Mouse (Mus musculus): ENCODE measurements around the gene Gm20388.

Gene Gm20388

DNA sequence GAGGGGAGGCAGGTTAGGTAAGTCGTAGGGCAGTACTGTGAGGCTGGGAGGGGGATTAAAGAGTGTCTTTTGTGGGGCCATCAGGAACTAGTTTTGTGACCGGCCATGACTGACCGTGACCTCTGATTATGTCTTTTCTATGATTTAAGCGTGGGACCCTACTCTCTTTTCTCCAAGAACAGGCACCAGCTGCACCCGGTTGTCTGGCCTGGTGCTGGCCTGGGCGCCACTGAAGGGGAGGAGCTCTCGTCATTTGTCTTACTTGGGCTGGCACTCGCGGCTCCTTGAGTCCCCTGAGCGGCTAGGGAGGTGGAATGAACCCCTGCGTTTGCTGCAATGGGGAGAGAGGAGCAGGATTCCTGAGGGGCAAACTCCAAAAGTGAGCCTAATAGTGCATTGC, 3442.6 kb downstream of the Gm20388 start:
- DNase-seq (ENCODE audit: low spot score in 2 of 2): no peak

DNA sequence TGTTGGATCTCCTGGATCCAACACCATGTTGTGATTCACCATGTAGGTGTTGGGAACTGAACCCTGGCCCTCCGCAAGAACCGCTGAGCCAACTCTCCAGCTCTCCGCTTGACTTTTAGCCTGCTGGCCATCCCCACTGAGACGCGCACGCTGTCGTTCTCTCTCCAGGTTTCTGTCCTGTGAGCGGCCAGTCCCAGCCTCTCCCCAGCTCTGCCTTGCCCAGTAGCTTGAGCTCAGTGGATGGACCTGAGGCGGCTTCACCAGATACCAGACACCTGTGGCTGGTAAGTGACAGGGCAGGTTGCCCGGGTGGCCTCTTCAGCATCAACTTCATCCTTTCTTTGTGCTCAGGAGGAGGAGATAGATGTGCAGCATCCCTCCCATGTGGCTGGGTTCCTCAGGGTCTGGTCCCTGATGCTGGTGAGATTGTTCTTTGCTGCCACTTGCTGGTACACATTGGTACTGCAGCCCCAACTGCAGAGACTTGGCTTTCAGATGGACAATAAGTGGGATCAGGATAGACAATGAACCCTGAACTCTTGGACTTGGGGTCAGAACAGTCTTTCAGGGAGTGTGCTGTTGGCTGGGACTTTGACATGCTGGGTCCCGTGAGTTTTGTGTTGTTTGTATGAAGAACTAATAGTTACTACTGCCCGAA, 3450.6 kb downstream of the Gm20388 start:
- peak; percentile 30 to 71 for DNase-seq (ENCODE audit: low spot score in 2 of 2)

DNA sequence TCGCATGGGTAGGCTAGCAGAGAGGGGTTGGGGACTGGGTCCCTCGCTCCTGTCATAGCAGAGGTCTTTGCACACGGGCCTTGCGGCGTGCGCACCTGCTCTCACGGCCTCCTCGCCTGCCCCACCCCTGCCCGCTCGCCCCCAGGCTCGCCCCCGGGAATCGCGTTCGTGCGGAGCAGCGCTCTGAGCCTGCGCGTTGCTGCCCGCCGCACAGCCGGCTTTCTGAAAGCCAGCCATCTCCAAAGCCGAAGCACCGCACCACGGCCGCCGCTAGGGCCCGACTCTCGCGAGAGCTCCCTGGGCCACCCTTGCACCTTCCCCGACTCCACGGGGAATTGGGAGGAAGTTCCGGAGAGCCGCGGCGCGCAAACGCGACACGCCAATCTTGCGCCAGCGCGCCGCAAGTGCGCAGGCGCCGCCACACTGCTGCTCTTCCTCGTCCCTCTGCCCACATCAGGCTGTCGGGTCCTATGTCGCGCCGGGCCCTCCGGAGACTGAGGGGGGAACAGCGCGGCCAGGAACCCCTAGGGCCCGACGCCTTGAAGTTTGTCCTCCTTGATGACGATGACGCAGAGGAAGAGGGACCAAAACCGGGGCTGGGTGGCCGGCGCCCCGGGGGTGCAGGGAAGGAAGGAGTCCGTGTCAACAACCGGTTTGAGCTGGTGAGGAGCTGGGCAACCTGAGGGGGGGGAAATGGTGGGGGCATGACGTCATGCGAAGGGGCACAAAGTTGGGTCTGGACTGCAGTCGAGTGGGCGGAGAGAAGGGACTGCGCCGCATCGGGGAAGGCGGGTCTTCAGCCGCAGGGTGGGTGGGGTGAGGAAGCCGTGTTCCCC, 3463.0 kb downstream of the Gm20388 start, which contains the start of gene Tcf25:
TSS of gene Tcf25 (plus strand) at position 351 of the 836 bp plus-strand sequence.
- peak; percentile 93 to 95 for DNase-seq (ENCODE audit: low spot score in 2 of 2)

DNA sequence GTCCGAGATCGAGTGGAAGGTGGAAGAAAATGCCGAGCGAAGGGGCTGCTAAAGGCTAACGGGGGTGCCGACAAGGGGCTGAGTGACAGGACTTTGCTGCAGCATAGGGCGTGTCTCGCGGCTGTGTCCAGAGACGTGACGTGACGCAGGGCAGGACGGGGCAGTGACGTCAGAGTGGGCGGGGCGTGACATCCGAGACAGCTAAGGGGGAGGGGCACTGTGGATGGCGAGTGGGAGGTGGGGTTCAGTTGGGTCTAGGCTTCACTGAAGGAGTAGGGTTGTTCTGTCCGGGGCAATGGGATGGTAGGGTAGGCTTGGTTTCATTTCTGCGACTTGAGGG, 3463.6 kb downstream of the Gm20388 start:
- DNase-seq (ENCODE audit: low spot score in 2 of 2): peak; percentile 89 to 92

DNA sequence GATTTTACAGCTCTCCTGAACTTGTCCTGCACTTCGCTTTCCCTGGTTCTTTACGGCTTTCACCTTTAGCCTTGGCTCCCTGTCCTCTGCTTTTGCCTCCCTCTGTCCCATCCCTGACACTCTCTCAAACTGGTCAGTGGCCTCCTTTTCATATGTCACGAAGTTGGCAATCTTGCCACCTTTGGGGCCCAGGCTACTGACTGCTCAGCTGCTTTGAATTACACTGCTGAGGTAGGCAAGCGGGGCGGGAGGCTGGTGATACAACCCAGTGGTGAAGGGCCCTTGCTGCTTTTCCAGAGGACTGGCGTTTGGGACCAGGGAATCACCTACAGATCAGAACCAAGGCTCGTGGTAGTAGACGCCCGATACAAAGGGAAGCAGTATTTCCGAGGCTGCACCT, 3465.1 kb downstream of the Gm20388 start:
- no peak for DNase-seq (ENCODE audit: low spot score in 2 of 2)

DNA sequence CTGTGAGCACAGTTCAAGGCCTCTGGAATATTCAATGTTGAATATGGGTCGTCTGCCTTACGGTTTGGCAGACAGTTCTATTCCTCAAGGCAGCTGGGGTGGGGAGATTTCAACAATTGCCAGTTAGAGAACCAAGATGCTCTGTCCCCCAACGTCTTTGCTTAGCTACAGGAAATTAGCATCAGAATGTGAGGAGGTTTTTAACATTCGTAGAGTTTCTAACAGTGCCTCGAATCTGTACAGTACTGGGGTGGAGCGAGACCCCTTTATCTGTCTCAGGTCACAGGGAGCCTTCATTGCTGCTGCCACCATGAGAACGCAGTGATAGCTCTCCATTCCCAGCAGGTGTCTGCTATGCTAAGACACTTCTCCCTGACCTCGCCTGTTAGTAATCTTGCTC, 3465.5 kb downstream of the Gm20388 start:
- DNase-seq (ENCODE audit: low spot score in 2 of 2): no peak

DNA sequence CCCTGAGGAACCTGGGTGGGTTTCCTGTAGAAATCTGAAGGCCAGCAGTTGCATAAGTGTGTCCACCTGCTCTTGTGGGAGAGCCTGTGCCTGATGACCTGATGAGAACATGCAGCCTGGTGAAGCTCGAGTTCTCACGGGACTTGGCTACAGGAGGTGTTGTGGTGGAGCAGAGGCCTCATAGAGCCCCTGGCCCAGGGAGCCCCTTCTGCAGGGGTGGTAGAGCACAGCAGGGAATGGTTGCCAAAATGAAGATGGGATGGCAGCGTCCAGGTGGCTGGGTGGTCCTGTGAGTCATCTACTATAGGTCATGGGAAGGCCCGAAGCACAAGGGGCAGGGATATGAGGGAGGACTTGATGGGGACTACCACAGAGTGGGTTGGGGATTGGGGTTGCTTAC, 3471.1 kb downstream of the Gm20388 start:
- DNase-seq (ENCODE audit: low spot score in 2 of 2): no peak

DNA sequence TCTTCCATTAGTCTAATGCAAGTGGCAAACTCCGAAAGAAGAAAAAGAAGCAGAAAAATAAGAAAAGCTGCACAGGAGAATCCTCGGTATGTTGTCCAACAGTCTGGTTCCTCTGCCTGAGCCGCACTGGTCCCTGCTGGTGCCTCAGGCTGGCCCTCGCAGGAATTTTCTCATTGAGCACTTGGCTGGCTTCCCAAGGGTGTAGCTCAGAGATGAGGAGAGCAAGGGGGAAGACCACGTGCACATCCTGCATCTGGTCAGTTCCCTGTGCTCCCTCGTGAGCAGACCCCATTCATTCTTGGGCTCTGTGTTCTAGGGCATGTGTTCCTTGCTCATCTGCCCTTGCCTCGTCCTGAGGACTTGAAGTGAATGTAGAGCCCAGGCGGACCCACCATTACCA, 3471.9 kb downstream of the Gm20388 start:
- DNase-seq (ENCODE audit: low spot score in 2 of 2): no peak

DNA sequence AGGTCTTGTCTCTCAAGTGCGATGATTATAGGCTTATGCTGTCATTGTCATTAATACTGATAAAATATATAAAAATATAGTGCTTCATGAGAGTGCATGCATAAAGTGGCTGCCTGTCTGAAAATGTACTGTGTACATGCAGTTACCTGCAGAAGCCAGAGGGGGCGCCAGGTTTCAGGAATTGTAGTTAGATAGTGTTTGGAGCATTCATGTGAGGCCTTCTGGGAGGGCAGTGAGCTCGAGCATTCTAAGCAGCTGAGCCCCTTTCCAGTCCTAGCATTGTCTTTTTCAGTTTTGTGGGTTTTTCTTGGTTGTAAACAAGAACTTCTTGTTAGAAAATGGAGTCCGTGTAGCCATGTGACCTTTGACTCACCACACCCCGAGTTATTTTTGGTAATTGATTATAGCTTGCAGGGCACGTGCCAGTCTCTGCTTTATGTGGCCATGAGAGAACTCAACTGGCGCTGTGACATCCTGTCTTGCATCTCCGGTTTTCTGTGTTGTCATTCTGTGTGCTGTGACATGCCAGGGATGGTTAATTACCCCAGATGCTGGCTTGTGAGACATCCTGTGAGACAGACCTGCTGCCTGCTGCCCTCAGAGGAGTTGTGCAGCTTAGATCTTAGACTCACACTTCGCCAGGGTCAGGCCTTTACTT, 3474.4 kb downstream of the Gm20388 start:
- no peak for DNase-seq (ENCODE audit: low spot score in 2 of 2)

DNA sequence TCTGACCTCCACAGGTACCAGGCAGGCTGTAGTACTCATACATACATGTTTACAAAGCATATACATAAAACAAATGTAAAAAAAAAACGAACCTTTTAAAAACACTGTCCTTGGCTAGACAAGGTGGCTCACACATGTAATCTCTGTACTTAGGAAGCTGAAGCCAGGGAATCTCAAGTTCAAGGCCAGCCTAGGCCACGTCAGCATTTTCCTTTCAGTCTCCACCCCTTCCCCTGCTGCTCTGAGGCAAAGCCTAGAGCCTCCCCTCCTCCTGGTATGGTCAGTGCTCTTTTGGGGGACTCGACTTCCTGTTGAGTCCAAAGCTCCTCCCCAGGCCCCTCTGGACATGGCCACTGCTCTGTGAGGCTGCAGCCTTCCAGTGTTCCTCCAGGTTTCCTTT, 3476.4 kb downstream of the Gm20388 start:
- no peak for DNase-seq (ENCODE audit: low spot score in 2 of 2)

DNA sequence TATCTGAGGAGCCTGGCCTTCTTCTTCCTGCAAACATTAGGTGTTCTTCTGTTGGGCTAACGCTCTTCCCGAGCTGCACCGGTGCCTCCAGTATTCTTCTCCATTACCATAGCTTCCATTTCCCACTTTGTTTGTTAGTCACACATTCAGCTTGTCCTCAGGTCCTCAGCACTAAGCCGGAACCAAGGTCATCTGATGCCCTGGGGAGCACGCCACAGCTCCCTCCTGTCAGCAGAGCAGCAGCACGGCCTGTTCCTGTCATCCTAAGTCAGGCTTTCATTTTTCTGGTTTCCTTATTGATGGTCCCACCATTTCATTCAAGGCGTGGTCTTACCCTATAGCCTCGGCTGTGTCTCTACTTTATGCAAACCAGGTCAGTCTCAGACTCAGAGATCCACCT, 3477.2 kb downstream of the Gm20388 start:
- no peak for DNase-seq (ENCODE audit: low spot score in 2 of 2)

DNA sequence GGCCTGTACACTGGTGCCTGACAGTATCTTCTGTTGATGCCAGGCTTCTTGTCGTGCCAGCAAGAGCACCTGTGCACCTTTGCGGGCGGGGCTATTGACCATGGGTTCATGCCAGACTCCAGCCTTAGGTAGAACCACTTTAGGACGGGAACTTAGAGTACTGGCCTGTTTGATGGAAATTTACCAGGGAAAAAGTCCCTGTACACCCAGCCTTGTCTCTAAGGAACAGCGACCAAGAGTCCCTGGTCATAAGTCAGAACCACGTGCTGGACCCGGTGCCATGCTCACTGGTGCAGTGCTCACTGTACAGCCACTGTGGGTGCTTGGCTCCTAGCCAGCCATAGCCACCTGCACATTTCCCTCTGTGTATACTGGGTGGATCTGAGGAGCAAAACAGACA, 3478.4 kb downstream of the Gm20388 start:
- no peak for DNase-seq (ENCODE audit: low spot score in 2 of 2)

DNA sequence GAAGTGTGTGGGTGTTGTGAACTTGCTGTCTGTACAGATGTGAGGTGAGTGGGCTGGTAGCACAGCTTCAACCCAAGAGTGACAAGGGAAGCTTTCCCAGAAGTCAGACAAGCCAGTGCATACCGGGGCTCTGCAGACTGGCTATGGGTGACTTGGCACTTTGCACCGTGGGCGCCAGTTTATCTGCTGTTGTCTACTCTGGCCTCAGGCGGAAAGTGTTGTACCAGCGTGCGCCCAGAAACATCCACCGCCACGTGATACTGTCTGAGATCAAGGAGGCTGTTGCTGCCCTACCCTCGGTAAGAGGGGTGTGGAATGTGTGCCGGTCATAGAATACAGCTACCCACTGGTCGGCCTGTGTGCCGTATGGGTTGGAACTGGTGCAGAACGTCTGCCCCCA, 3487.7 kb downstream of the Gm20388 start:
- DNase-seq (ENCODE audit: low spot score in 2 of 2): peak in 1 of 2 experiments; percentile 15

DNA sequence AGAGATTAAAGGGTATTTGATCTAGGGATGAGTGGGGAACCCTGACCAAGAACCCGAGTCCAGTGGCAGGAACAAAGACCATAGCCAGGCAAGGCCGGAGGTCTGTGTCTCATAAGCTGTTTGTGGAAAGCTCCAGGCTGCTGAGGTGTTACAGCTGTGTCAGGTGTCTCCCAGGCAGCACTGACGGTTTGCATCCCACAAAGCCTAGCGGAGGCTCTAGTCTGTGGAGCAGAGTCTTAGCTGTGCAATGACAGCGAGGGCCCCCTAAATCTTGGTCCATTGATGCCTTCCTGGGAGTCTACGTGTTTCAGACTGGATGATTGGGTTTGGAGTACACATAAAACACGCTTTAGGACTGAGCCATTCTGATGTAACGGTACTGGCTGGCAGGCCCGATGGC, 3491.3 kb downstream of the Gm20388 start:
- DNase-seq (ENCODE audit: low spot score in 2 of 2): no peak

DNA sequence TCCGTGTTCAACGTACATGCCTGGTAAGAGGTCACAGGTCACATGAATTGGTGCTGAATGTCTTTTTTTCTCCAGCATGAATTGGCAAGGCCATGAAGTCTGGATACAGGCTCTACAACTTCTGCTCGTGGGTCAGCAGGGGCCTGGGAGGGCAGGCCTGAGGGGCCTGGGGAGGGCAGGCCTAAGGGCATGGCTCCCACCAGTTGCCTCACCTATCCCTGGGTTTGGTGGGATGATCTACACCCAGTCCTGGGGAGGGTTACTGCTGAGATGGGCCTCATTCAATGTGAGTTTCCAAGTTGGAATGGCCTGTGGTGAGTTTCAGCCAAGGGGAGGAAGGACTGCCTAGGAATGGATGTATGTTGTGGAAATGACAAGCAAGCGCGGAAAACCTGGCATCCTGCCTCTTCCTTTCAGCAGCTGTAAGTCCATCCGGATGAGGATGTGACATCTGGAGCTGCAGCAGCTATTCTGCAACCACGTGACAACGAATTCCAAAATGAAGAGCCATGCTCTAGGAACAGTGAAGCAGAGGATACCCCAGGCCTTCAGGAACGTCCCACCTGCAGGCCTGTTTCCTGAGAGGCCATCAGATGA, 3492.2 kb downstream of the Gm20388 start:
- DNase-seq (ENCODE audit: low spot score in 2 of 2): no peak

DNA sequence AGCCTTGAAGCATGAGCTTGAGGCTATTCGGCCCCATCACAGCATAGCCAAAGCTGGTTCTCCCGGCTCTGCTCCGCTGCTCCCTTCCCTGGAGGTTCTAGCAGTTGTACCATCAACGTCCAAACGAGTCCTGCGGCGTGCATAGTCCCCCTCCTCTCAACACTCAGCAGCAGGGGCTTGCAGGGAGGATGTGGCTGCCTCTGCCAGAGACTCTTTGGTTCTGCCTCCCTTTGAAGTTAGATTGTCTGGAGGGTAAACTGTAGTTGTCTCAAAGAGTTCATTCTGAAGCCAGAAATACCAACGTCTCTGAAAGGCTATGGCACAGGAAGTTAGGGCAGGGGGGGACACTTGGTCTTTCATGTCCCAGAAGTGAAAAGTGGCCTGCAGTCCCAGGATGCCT, 3493.9 kb downstream of the Gm20388 start:
- DNase-seq (ENCODE audit: low spot score in 2 of 2): no peak

DNA sequence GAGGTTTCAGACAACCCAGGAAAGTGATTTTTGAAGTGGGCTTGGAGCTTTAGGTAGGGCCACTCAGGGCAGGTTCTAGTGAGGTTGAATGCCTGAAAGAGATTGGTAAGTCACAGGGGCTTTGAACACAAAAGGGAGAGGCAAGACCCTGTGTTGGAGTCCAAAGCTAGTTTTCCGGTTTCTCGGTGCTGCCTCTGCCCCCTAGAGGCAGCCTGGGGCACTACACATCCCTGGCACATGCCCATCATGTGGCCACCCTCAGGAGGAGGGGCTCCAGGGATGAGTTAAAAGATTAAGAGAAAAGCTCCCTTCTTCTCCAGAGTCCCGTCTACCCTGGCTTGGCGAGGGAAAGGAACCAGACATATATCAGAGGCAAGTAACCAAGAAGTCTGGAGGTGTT, 3496.1 kb downstream of the Gm20388 start, which contains the start of gene Mc1r:
TSS of gene Mc1r (plus strand) at position 322 of the 400 bp plus-strand sequence.
- DNase-seq (ENCODE audit: low spot score in 2 of 2): peak in 1 of 2 experiments; percentile 30

DNA sequence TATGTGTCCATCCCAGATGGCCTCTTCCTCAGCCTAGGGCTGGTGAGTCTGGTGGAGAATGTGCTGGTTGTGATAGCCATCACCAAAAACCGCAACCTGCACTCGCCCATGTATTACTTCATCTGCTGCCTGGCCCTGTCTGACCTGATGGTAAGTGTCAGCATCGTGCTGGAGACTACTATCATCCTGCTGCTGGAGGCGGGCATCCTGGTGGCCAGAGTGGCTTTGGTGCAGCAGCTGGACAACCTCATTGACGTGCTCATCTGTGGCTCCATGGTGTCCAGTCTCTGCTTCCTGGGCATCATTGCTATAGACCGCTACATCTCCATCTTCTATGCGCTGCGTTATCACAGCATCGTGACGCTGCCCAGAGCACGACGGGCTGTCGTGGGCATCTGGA, 3497.0 kb downstream of the Gm20388 start:
- DNase-seq (ENCODE audit: low spot score in 2 of 2): no peak

DNA sequence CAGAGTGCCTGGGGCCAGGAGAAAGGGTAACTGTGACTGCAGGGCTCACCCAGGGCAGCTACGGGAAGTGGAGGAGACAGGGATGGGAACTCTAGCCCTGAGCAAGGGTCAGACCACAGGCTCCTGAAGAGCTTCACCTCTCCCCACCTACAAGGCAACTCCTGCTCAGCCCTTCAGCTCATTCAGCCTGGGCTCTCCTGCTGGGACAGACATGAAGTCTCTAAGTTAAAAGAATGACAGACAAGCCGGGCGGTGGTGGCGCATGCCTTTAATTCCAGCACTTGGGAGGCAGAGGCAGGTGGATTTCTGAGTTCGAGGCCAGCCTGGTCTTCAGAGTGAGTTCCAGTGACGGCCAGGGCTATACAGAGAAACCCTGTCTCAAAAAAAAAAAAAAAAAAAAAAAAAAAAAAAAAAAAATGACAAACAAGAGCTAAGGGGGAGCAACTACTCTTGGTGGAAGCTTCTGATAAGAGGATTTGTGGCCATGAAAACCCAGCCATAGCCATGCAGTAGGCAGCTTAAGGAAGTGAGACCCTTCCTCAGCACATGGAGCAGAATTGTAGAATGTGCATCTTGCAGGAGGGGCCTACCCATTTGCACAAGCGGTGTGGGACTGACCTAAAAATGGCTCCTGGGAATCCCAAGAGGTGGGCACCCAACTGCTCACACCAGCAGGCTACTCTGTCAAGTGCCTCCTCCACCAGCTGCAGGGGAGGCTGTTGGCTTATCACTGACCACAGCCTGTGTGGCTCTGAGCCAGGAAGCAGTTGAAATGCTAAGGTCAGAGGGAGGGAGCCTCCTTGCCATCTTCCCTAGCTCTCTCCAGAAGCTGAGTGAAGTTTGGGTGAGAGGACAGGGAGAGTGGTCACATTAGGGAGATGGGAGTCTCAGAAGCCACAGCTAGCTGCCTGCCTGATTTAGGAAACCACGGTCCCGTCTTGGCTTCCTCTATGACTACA, 3498.2 kb downstream of the Gm20388 start:
- DNase-seq (ENCODE audit: low spot score in 2 of 2): no peak

DNA sequence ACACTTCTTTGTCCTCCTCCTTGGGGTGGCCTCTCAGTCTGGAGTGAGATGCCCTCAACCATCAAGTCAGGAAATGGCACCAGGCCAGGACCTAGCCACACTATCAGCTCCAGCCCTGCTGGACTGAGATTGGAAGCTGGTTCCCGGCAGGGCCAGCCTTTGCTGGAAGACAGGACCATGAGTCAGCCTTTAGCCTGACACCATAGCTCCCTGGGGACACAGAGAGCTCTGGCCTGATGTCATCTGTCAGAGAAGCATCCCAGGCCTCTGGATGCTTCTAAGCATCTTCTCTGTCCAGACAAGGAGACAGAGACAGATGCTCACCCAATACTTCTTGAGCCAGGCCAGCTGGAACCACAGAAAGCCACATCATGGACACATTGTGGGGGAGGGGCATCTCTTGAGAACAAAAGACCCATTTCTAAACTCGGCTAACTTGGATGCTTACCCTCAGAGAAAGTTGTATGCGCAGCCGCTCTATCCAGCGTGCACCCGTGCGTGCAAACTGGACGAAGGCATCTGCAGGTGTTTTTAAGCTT, 3499.5 kb downstream of the Gm20388 start:
- DNase-seq (ENCODE audit: low spot score in 2 of 2): peak; percentile 61 to 72

DNA sequence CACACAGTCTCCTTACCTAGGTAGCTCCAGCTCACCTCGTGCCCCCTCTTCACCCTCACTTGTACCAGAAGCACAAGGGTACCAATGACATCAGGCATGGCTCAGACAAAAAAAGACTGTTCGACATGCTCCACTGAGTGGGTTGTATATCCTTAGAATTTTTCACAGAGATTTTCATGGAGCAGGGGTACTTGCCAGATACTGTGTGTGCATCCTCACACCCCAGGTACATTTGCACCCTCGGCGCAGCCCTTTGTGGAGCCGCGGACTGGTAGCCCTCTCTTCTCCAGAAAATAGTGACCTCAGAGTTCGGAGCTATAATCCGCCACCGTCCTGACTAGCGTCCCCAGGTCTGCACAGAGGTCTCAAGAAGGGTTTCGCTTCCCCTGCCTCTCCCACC, 3500.1 kb downstream of the Gm20388 start:
- no peak for DNase-seq (ENCODE audit: low spot score in 2 of 2)

Data from heart, adult 9 months (tissue).